Mouse (Mus musculus) intestine, postnatal 0 days (tissue): Measurements from ENCODE around the gene Atxn2. TPM values are rescaled to one million over a fixed set of nuclear protein-coding genes. Genes with fewer than 3 reads are reported as not detected.

ENCODE experiments used
- ATAC-seq: fragments of 200-750 bp; cut with Nextera tagmentation; 2 replicates; pipeline ENCODE4 v1.8.0; 2017; ENCODE audit warnings: mild to moderate bottlenecking, moderate TSS enrichment, moderate library complexity
- H3K27ac ChIP-seq: fragments of 300-500 bp; sonication (generic); 2 replicates; pipeline ENCODE4 v1.5.1; 2014; ENCODE audit warnings: mild to moderate bottlenecking, low read depth, low read length, moderate library complexity
- H3K27me3 ChIP-seq: fragments of 300-500 bp; sonication (generic); replicated peaks from 2 replicates; pipeline ENCODE4 v1.6.1; 2014; ENCODE audit warnings: low read length, mixed read lengths; ENCODE audit not compliant: control insufficient read depth, insufficient read depth
- H3K36me3 ChIP-seq: fragments of 300-500 bp; sonication (generic); 2 replicates; pipeline ENCODE4 v1.6.1; 2014; ENCODE audit warnings: mild to moderate bottlenecking, moderate library complexity; ENCODE audit not compliant: control insufficient read depth, insufficient read depth
- H3K4me1 ChIP-seq: fragments of 300-500 bp; sonication (generic); replicated peaks from 2 replicates; pipeline ENCODE4 v1.6.1; 2014; ENCODE audit warnings: antibody characterized with exemption, low read length, mixed read lengths; ENCODE audit not compliant: control insufficient read depth, insufficient read depth
- H3K4me2 ChIP-seq: fragments of 300-500 bp; sonication (generic); replicated peaks from 2 replicates; pipeline ENCODE4 v1.6.1; 2014; ENCODE audit warnings: low read depth, mild to moderate bottlenecking, moderate library complexity
- H3K4me3 ChIP-seq: fragments of 300-500 bp; sonication (generic); 2 replicates; pipeline ENCODE4 v1.5.1; 2014; ENCODE audit warnings: low read depth, low read length
- H3K9ac ChIP-seq: fragments of 300-500 bp; sonication (generic); 2 replicates; pipeline ENCODE4 v1.6.1; 2014; ENCODE audit warnings: mild to moderate bottlenecking, low read depth, low read length
- H3K9me3 ChIP-seq: fragments of 300-500 bp; sonication (generic); 2 replicates; pipeline ENCODE4 v1.6.1; 2016; ENCODE audit warnings: mixed run types; ENCODE audit not compliant: control insufficient read depth
- CTCF ChIP-seq: sonication (generic); IDR thresholded peaks from 2 replicates; pipeline ENCODE4 v1.5.1; 2016; ENCODE audit warnings: low read depth, mild to moderate bottlenecking, control low read depth, antibody characterized with exemption, moderate library complexity
- WGBS: fragments of 180-500 bp; shearing (Covaris S2); extraction: QIAGEN DNeasy Blood & Tissue Kit; methylation state at CpG from one replicate; pipeline ENCODE4 v1.1.7; 2014; 5-methylcytosine and 5-hydroxymethylcytosine counted together
- polyA plus RNA-seq: library from polyadenylated mRNA; unstranded; fragments of >200 nt; fragmentation: Nextera tagmentation; extraction: Ambion mirVana; gene quantifications from 2 replicates; pipeline ENCODE4 v1.2.1, GENCODE M21; 2015

Atxn2 gene
- polyA plus RNA-seq, 1 experiment from 2014 or later = 54.3 TPM

DNA sequence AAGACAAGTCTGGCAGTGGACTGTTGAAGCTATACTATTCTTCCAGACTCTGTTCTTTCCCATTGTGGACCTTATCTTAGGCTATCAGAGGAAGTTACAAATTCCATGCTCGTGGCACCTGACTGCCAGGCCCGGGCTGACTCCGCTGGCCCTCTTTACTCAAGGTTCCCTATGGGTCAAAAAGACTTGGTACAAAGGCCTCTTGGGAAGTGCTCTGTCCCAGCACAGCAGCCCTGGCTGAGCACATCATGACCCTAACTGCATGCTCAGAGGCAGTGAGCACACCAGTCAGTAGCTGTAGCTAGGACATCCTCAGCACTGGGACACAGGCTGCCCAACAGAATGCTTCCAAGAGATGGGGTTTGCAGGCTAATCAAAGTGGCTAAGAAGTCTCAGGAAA, 109.5 kb downstream of the Atxn2 start:
- H3K27me3 ChIP-seq = no peaks in the 10 kb centered on the region
- H3K4me2 ChIP-seq = no peak overlapping the region
- peaks cover 68% of the 10 kb centered on the region for H3K36me3 ChIP-seq
- 0 out of 2 replicates have a peak, but pooled peaks cover 5% of the 10 kb centered on the region for H3K4me1 ChIP-seq
- H3K9me3 ChIP-seq = no peaks in the 10 kb centered on the region
- no peak overlapping the region for H3K9ac ChIP-seq
- peak overlapping the region; percentile 41; the same call in 1 of the 2 replicates for H3K27ac ChIP-seq
- no peak overlapping the region for H3K4me3 ChIP-seq
- no peak for TF ChIP-seq CTCF
- peak; percentile 50; the same call in 1 of the 2 replicates for ATAC-seq
- 44% methylated on average over 3 of the region's 3 CpGs for WGBS

DNA sequence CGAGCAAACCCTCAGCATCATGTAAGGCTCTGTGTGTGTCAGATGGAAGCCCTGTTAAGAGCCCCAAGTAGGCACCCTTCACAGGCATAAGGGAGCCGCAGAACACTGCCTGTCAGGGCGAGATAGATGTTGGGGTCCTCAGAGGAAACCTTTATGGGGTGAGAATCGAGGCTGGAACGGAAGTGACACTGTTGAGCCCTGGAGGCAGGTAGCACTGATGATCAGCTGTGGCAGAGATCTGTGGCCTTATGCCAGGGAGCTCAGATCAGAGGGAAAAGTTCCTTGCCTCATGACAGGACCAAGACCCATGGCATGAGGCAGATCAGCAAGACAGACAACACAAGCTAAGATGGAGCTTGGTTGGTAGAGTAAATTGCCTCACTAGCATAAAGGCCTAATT, 110.0 kb downstream of the Atxn2 start:
- H3K9me3 ChIP-seq = no peaks in the 10 kb centered on the region
- 0 out of 2 replicates have a peak, but pooled peaks cover 5% of the 10 kb centered on the region for H3K4me1 ChIP-seq
- H3K36me3 ChIP-seq = peaks cover 65% of the 10 kb centered on the region
- no peak for TF ChIP-seq CTCF
- no peak overlapping the region for H3K4me2 ChIP-seq
- no peak overlapping the region for H3K9ac ChIP-seq
- no peaks in the 10 kb centered on the region for H3K27me3 ChIP-seq
- peak overlapping the region; percentile 41; the same call in 1 of the 2 replicates for H3K27ac ChIP-seq
- 87% methylated on average over 5 of the region's 5 CpGs for WGBS
- no peak overlapping the region for H3K4me3 ChIP-seq
- ATAC-seq = no peak

DNA sequence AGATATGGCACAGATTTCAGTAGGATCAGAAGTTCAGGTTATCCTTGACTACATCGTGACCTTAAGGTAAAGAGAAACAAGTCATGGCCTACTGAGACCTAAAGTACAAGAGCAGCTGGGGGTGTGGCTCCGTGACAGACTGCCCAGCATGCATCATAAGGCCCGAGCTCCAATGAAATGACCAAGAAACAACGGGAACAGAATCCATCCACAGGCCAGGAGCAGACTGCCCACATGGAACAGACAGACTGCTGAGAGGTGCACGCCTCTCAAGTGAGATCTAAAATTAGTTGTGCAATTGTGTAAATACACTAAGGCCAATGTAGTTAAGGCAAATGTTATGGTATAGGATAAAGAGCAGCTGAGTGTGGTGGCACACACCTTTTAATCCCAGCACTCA, 110.4 kb downstream of the Atxn2 start:
- 64% methylated on average over 5 of the region's 5 CpGs for WGBS
- H3K9me3 ChIP-seq = no peaks in the 10 kb centered on the region
- 0 out of 2 replicates have a peak, but pooled peaks cover 5% of the 10 kb centered on the region for H3K4me1 ChIP-seq
- no peak overlapping the region for H3K4me2 ChIP-seq
- H3K36me3 ChIP-seq = peaks cover 61% of the 10 kb centered on the region
- ATAC-seq = no peak
- no peak overlapping the region for H3K4me3 ChIP-seq
- H3K27ac ChIP-seq = peak overlapping the region; percentile 41; the same call in 1 of the 2 replicates
- TF ChIP-seq CTCF = no peak
- no peaks in the 10 kb centered on the region for H3K27me3 ChIP-seq
- no peak overlapping the region for H3K9ac ChIP-seq

DNA sequence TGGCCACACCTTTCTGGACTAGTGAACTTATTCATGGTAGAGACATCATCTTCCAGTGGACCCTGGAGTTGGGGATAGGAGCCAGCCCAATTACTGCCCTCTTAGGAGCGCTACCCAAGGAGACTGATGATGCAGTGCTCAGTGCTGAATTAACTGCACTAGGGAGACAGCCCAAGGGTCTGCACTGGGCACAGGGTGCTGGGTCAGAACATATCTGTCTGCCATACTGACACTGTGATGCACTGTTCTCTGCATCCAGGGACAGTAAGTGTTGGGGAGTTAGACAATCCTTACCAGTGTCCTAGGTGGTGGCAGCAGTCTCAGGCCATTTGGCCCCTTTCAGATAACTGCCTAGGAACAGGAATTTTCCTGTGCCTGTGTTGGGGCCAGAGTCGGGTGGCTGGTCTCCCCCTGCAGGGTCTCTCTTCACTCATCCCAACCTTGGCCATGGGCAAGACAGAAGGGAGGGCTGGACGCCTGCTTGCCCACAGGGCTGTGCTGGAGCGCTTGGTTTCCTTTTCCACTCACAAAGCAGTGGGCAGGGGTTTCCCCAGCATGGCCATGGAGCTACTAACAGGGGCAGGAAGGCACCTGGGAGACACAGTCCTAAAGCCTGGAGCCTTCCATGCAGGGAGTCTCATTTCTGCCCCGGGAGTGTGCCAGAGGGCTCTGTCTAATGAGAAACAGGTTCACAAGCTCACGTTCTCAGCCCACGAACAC, 111.8 kb downstream of the Atxn2 start:
- Histone ChIP-seq H3K4me1 (0 out of 2 replicates have a peak, but pooled peaks cover 10% of the 10 kb centered on the region), H3K4me3 (no peak overlapping the region), H3K27ac (no peak overlapping the region), H3K27me3 (no peaks in the 10 kb centered on the region), H3K4me2 (no peak overlapping the region), H3K9me3 (no peaks in the 10 kb centered on the region), H3K36me3 (peaks cover 51% of the 10 kb centered on the region), H3K9ac (no peak overlapping the region)
- no peak for TF ChIP-seq CTCF
- WGBS = 80% methylated on average over 7 of the region's 7 CpGs
- no peak for ATAC-seq

DNA sequence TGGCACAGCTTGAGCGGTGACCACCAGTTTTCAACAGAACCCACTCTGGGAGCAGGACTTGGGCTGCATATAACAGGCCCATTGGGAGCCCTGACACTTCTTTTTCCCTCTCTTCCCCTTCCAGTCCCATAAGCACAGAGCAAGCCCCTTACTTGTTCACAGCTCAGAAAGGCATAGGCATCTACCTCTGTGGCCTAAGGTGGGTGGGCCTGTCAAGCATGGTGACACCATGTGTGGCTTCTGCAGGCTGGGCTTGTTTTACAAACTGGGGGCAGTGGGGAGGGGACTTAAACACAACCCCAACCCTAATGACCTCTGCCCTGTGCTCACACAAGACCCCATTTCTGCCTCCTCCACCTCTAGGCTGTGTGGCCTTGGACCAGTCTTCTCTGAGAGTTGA, 112.5 kb downstream of the Atxn2 start:
- Histone ChIP-seq H3K4me2 (no peak overlapping the region), H3K9me3 (no peaks in the 10 kb centered on the region), H3K4me1 (0 out of 2 replicates have a peak, but pooled peaks cover 10% of the 10 kb centered on the region), H3K27me3 (no peaks in the 10 kb centered on the region), H3K36me3 (peaks cover 51% of the 10 kb centered on the region), H3K9ac (no peak overlapping the region), H3K4me3 (no peak overlapping the region), H3K27ac (no peak overlapping the region)
- no peak for TF ChIP-seq CTCF
- no peak for ATAC-seq
- WGBS = 89% methylated on average over 1 of the region's 1 CpGs

DNA sequence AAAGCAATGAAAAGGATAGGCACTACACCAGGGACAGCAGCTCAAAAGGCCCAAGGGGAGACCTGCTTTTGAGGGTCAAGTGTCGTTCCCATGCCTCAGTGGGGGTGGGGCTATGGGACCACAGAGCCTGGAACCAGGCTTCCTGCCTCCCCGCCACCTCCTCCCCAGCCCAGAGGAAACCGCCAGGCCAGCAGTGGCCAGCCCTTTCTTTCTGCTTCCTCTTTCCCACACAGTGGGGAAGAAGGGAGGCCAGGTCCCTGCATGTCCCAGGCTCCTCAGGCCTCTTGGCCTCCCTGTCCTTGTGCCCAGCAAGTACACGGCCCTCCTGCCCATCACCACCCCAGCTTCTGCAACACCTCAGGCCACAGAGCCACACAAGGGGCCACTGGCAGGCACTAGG, 113.0 kb downstream of the Atxn2 start:
- Histone ChIP-seq H3K27ac (peak overlapping the region; percentile 41; the same call in 1 of the 2 replicates), H3K4me3 (no peak overlapping the region), H3K36me3 (peaks cover 47% of the 10 kb centered on the region), H3K27me3 (no peaks in the 10 kb centered on the region), H3K4me1 (0 out of 2 replicates have a peak, but pooled peaks cover 10% of the 10 kb centered on the region), H3K9me3 (no peaks in the 10 kb centered on the region), H3K4me2 (no peak overlapping the region), H3K9ac (no peak overlapping the region)
- WGBS = 59% methylated on average over 4 of the region's 4 CpGs
- ATAC-seq = no peak
- no peak for TF ChIP-seq CTCF
